Mouse (Mus musculus): Measurements from ENCODE around the gene Gm10720. TPM values are rescaled to one million over a fixed set of nuclear protein-coding genes. Genes with fewer than 3 reads are reported as not detected.
"Not testable (repeated sequence)": the region's sequence is repeated elsewhere in the genome, so short reads cannot be mapped to it uniquely, and the experiment has no call there.

Gene Gm10720
- total RNA-seq (2014; rRNA removed) (not detected in 2 replicates), polyA plus RNA-seq (2015; fragmentation: Nextera tagmentation; extraction: Ambion mirVana) (not detected in 2 replicates)

- DNase-seq, result not testable (repeated sequence)
These were observed at the start of gene Gm10720 for GRCm38 (mm10) chr9:3015354-3015753. Gene Gm10720, plus strand, starts transcription at chr9:3015654.

GRCm38 (mm10) chr9:3000445-3000972 lies 14.9 kb upstream of the Gm10720 start, which contains the start of gene Gm10722:
Gene Gm10722, plus strand, starts transcription at chr9:3000922.
- H3K4me1 ChIP-seq (ENCODE audit: insufficient read depth); H3K4me2 ChIP-seq (ENCODE audit: low read depth); H3K36me3 ChIP-seq (ENCODE audit: insufficient read depth); H3K9me3 ChIP-seq (ENCODE audit: low read length); H3K27me3 ChIP-seq (ENCODE audit: insufficient read depth, low read length); H3K9ac ChIP-seq; H3K27ac ChIP-seq (ENCODE audit: low read depth, low read length); H3K4me3 ChIP-seq (ENCODE audit: low read depth, low read length); ATAC-seq: not testable (repeated sequence)
- WGBS, result 70% methylated on average over 12 of the region's 12 CpGs
- peak; percentile 30 for DNase-seq

More at GRCm38 (mm10) chr9:3015354-3015753, at the start of gene Gm10720:
- H3K36me3 ChIP-seq (ENCODE audit: insufficient read depth); H3K4me1 ChIP-seq (ENCODE audit: insufficient read depth); H3K4me3 ChIP-seq (ENCODE audit: low read depth, low read length); H3K9me3 ChIP-seq (ENCODE audit: low read length); H3K27ac ChIP-seq (ENCODE audit: low read depth, low read length); H3K4me2 ChIP-seq (ENCODE audit: low read depth); H3K9ac ChIP-seq; H3K27me3 ChIP-seq (ENCODE audit: insufficient read depth, low read length); ATAC-seq: not testable (repeated sequence)
- 67% methylated on average over 4 of the region's 9 CpGs for WGBS

- H3K4me2 ChIP-seq (ENCODE audit: low read depth); H3K4me3 ChIP-seq (ENCODE audit: low read depth, low read length); H3K4me1 ChIP-seq (ENCODE audit: insufficient read depth); DNase-seq; H3K27me3 ChIP-seq (ENCODE audit: insufficient read depth, low read length); H3K27ac ChIP-seq (ENCODE audit: low read depth, low read length); H3K9ac ChIP-seq; H3K36me3 ChIP-seq (ENCODE audit: insufficient read depth); H3K9me3 ChIP-seq (ENCODE audit: low read length); ATAC-seq: not testable (repeated sequence)
- WGBS, result 66% methylated on average over 8 of the region's 8 CpGs
These were observed 14.4 kb upstream of the Gm10720 start for GRCm38 (mm10) chr9:3001006-3001405.

GRCm38 (mm10) chr9:3001948-3002659 lies 13.3 kb upstream of the Gm10720 start:
- not testable (repeated sequence) for H3K4me3 ChIP-seq (ENCODE audit: low read depth, low read length); H3K27me3 ChIP-seq (ENCODE audit: insufficient read depth, low read length); H3K4me2 ChIP-seq (ENCODE audit: low read depth); H3K36me3 ChIP-seq (ENCODE audit: insufficient read depth); H3K9me3 ChIP-seq (ENCODE audit: low read length); H3K4me1 ChIP-seq (ENCODE audit: insufficient read depth); H3K9ac ChIP-seq; H3K27ac ChIP-seq (ENCODE audit: low read depth, low read length)
- WGBS, result 62% methylated on average over 8 of the region's 11 CpGs
- ATAC-seq (peak; percentile 78), DNase-seq (peak; percentile 22)

- H3K9ac ChIP-seq; H3K4me1 ChIP-seq (ENCODE audit: insufficient read depth); ATAC-seq; H3K27me3 ChIP-seq (ENCODE audit: insufficient read depth, low read length); H3K36me3 ChIP-seq (ENCODE audit: insufficient read depth); DNase-seq; H3K9me3 ChIP-seq (ENCODE audit: low read length); H3K4me2 ChIP-seq (ENCODE audit: low read depth); H3K4me3 ChIP-seq (ENCODE audit: low read depth, low read length); H3K27ac ChIP-seq (ENCODE audit: low read depth, low read length): not testable (repeated sequence)
- 65% methylated on average over 6 of the region's 14 CpGs for WGBS
These were observed 12.6 kb upstream of the Gm10720 start, which contains the start of gene Gm11168 for GRCm38 (mm10) chr9:3002794-3003396. Gene Gm11168, plus strand, starts transcription at chr9:3003346.

GRCm38 (mm10) chr9:3006179-3006578 lies 9.3 kb upstream of the Gm10720 start:
- not testable (repeated sequence) for H3K9ac ChIP-seq; H3K27me3 ChIP-seq (ENCODE audit: insufficient read depth, low read length); H3K4me2 ChIP-seq (ENCODE audit: low read depth); ATAC-seq; DNase-seq; H3K4me3 ChIP-seq (ENCODE audit: low read depth, low read length); H3K36me3 ChIP-seq (ENCODE audit: insufficient read depth); H3K9me3 ChIP-seq (ENCODE audit: low read length); H3K4me1 ChIP-seq (ENCODE audit: insufficient read depth); H3K27ac ChIP-seq (ENCODE audit: low read depth, low read length)
- 90% methylated on average over 1 of the region's 5 CpGs for WGBS

- ATAC-seq, result peak; percentile 69
- not testable (repeated sequence) for H3K9me3 ChIP-seq (ENCODE audit: low read length); H3K27me3 ChIP-seq (ENCODE audit: insufficient read depth, low read length); H3K36me3 ChIP-seq (ENCODE audit: insufficient read depth); H3K4me3 ChIP-seq (ENCODE audit: low read depth, low read length); H3K4me2 ChIP-seq (ENCODE audit: low read depth); H3K9ac ChIP-seq; H3K27ac ChIP-seq (ENCODE audit: low read depth, low read length); DNase-seq; H3K4me1 ChIP-seq (ENCODE audit: insufficient read depth)
- WGBS, result 79% methylated on average over 7 of the region's 8 CpGs
These were observed 8.8 kb upstream of the Gm10720 start for GRCm38 (mm10) chr9:3006636-3007035.

- 71% methylated on average over 6 of the region's 9 CpGs for WGBS
- ATAC-seq; H3K4me3 ChIP-seq (ENCODE audit: low read depth, low read length); H3K4me2 ChIP-seq (ENCODE audit: low read depth); H3K9me3 ChIP-seq (ENCODE audit: low read length); H3K4me1 ChIP-seq (ENCODE audit: insufficient read depth); H3K27me3 ChIP-seq (ENCODE audit: insufficient read depth, low read length); H3K27ac ChIP-seq (ENCODE audit: low read depth, low read length); H3K36me3 ChIP-seq (ENCODE audit: insufficient read depth); H3K9ac ChIP-seq: not testable (repeated sequence)
- DNase-seq, result peak; percentile 12
These were observed 8.2 kb upstream of the Gm10720 start for GRCm38 (mm10) chr9:3007272-3007671.

- not testable (repeated sequence) for H3K4me2 ChIP-seq (ENCODE audit: low read depth); H3K9me3 ChIP-seq (ENCODE audit: low read length); H3K4me3 ChIP-seq (ENCODE audit: low read depth, low read length); H3K4me1 ChIP-seq (ENCODE audit: insufficient read depth); H3K9ac ChIP-seq; H3K27ac ChIP-seq (ENCODE audit: low read depth, low read length); H3K36me3 ChIP-seq (ENCODE audit: insufficient read depth); H3K27me3 ChIP-seq (ENCODE audit: insufficient read depth, low read length); DNase-seq
- 0 out of 2 replicates have a peak, but pooled peaks have one; percentile 32 for ATAC-seq
- no CpG with 5 or more reads among the region's 5 CpGs for WGBS
These were observed 6.1 kb upstream of the Gm10720 start for GRCm38 (mm10) chr9:3009331-3009730.

GRCm38 (mm10) chr9:3012054-3012621 lies 3.3 kb upstream of the Gm10720 start:
- WGBS, result 95% methylated on average over 2 of the region's 7 CpGs
- not testable (repeated sequence) for H3K4me1 ChIP-seq (ENCODE audit: insufficient read depth); H3K27ac ChIP-seq (ENCODE audit: low read depth, low read length); H3K27me3 ChIP-seq (ENCODE audit: insufficient read depth, low read length); H3K36me3 ChIP-seq (ENCODE audit: insufficient read depth); DNase-seq; H3K9ac ChIP-seq; H3K4me2 ChIP-seq (ENCODE audit: low read depth); H3K9me3 ChIP-seq (ENCODE audit: low read length); ATAC-seq; H3K4me3 ChIP-seq (ENCODE audit: low read depth, low read length)

All from forebrain, postnatal 0 days (tissue).